Mouse (Mus musculus) liver, adult 2 months (tissue): ENCODE results near the gene Bcar1.

Experiments
- CTCF ChIP-seq: fragments of 200-500 bp; IDR thresholded peaks from 2 replicates; pipeline ENCODE4 v1.5.1; 2011; ENCODE audit warnings: low read depth, low read length, control low read depth
- POLR2A ChIP-seq: fragments of 200-500 bp; IDR thresholded peaks from 2 replicates; pipeline ENCODE4 v1.6.1; 2011; ENCODE audit warnings: low read length, control low read depth; ENCODE audit not compliant: insufficient read depth; ENCODE audit errors: extremely low read depth

DNA sequence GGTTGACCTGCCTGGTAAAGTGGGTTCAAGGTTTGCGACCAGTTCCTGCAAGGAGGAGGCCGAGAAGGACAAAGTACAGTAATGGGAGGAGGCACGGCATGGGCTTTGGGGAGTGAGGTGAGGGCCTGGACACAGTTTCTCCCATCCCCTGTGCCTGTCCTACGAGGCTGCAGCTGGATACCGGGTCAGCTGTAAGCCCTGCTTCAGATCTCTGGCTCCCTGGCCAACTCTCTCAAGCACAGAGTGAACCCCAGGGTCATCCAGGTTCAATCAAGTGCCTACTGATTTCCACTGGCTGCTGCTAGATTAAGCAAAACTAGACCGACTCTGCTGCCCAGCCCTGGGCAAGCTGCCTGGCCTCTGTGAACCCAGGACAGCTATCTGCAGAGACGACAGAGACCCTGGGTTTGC, 3.3 kb downstream of the Bcar1 start:
- TF ChIP-seq CTCF (no peak), POLR2A (no peak)
